Mouse (Mus musculus) induced T-regulatory cell, adult 2 months (primary cell): ENCODE data around the gene Fgfr2.
"Not testable (repeated sequence)": the region's sequence is repeated elsewhere in the genome, so short reads cannot be mapped to it uniquely, and the experiment has no call there.

ENCODE experiments used
- DNase-seq: peaks from one replicate; pipeline ENCODE4 v3.0.0-alpha.2; 2012; ENCODE audit warnings: low read depth

Gene Fgfr2

GRCm38 (mm10) chr7:131417605-131418004, 1705.5 kb downstream of the Fgfr2 start:
- no peak for DNase-seq

GRCm38 (mm10) chr7:131416742-131417141, 1706.4 kb downstream of the Fgfr2 start:
- not testable (repeated sequence) for DNase-seq

GRCm38 (mm10) chr7:131411941-131412270, 1711.2 kb downstream of the Fgfr2 start:
- DNase-seq = no peak

GRCm38 (mm10) chr7:131411221-131411940, 1711.8 kb downstream of the Fgfr2 start:
- DNase-seq = peak; percentile 15

GRCm38 (mm10) chr7:131410416-131411058, 1712.6 kb downstream of the Fgfr2 start, which contains the start of the genes Ikzf5 and Acadsb:
Ikzf5 (minus strand) TSS chr7:131410521.
Acadsb (plus strand) TSS chr7:131410601.
- peak; percentile 99 for DNase-seq

- DNase-seq = no peak
These were observed 1713.2 kb downstream of the Fgfr2 start for GRCm38 (mm10) chr7:131409988-131410385.

DNA sequence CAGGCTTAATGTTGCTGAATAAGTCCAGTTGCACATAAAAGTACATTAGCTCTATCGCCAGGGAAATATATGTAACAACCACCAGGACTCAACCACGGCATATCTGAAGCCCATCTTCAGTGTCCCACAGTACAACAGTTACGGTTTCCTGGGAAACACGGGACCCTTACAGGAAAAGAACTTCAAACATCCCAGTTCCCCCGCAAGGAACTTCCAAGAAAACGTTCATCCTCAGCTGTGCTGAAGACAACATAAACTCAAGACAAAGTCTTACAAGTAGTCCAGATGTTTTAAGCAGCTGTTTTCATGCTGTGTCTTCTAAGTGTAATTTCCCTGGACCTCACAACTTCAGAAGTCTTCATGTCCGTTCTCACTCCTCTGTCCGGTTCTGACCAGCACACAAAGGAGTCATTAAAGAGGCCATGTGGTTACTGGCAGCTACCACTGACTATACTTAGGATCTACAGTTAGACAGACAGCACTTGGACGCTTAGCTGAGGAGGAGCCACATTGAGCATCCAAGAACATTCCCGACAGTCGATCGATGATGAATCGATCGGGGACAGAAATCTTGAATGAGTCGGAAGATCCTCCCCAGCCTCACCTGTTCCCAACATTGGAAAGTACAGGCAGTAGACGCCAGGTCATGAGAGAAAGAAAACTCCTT, 1713.7 kb downstream of the Fgfr2 start:
- peak; percentile 42 for DNase-seq

GRCm38 (mm10) chr7:131391761-131392160, 1731.4 kb downstream of the Fgfr2 start:
- not testable (repeated sequence) for DNase-seq

DNA sequence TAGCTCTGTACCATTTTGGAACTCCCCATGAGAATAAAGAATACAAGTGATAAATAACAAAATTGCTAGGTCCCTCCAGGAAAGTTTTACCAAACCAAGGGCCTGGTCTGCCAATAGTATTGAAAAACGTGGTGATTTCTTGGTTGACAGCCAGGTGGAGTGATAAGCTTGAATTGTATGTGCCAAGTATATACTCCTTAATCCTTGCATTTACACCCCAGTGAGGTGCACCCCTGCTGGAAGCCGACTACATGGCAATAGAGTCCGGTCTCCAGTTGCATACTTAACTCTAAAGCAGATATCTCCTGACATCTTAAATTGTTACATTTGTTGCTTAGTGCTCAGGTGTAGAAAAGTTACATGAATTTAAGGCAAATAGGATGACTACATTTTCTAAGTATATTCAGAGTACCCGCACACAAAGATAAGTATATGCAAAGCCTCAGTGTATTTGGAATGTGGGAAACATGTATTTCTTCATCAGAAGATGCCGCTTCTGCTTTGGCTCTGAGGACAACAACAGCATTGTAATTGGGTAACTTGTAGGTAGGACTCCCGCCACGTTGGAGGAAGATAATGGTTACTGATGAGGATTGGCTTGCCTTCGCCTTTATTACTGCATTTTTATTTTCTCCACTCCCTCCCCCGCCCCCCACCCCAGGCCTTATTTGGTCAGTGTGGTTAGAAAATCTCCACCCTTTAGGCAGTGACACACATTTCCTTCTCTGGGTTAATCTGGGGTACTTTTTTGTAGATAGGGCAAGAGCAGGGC, 1751.1 kb downstream of the Fgfr2 start:
- peak; percentile 49 for DNase-seq

GRCm38 (mm10) chr7:131371470-131371860, 1751.7 kb downstream of the Fgfr2 start:
- DNase-seq = no peak

DNA sequence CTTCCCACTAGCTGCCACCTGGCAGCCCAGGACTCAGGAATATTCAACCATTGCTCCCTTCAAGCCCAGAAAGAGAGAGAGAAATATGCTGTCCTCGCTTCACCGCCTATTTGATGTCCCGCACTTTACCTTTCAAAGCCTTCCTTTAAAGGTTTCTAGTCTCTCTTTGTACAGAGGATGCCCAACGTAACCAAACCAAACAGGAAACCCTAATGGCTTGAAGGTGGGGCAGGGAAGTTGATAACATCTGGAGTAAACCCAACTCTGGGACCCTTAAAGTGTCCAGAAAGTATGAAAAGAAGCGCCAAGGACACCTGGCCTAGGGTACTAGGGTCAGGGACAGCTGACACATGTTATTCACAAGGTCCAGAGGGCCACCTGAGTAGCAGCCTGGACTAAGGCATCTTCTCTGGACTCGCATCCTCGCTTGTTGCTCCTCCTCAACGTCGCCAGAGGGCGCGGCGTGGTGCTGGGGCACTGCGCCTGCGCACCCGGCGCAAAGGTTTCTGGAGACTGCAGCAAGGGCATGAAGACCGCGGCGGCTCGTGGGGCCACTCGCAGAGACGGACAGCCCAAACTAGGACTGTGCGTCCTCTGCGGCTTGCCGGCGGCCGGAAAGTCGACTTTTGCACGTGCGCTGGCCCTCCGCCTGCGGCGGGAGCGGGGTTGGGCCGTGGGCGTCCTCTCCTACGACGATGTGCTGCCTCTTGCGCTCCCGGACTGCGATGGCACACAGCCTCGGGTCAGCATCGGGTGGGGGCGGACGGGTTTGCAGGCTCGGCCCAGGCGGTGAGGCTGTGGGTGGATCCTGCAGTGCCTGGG, 1752.3 kb downstream of the Fgfr2 start, which contains the start of gene Pstk:
TSS of gene Pstk (plus strand) at position 494 of the 822 bp plus-strand sequence.
- peak; percentile 93 for DNase-seq

- no peak for DNase-seq
These were observed 1759.0 kb downstream of the Fgfr2 start for GRCm38 (mm10) chr7:131364131-131364530.

GRCm38 (mm10) chr7:131362615-131363300, 1760.4 kb downstream of the Fgfr2 start, which contains the start of gene 2310057M21Rik:
2310057M21Rik (minus strand) TSS chr7:131362759.
- DNase-seq = peak; percentile 94

GRCm38 (mm10) chr7:131362269-131362614, 1760.9 kb downstream of the Fgfr2 start:
- DNase-seq = no peak

- no peak for DNase-seq
These were observed 1767.0 kb downstream of the Fgfr2 start for GRCm38 (mm10) chr7:131356105-131356504.

GRCm38 (mm10) chr7:131345856-131346541, 1777.2 kb downstream of the Fgfr2 start:
- no peak for DNase-seq

- no peak for DNase-seq
These were observed 1785.6 kb downstream of the Fgfr2 start for GRCm38 (mm10) chr7:131337502-131338068.

- no peak for DNase-seq
These were observed 1789.6 kb downstream of the Fgfr2 start, which contains the start of gene Fam24a for GRCm38 (mm10) chr7:131333564-131333963. Fam24a (plus strand) TSS chr7:131333864.

DNA sequence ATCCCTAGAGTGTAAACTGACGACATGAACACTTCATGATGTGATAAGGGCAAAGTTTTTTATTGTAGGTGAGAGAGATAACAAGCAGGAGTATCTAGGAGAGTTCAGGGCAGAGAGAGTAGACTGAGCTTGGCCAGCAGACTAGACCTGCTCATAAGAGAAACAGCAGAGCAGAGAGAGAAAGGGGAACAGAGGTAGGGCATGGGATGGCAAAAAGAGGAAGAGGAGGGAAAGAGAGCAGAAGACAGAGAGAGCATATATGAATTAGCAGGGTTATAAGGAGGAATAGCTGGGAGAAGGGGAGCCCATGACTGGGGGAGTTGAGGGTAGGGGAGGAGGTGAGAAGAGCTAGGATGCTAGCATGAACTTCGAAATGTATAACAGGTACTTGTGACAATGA, 1791.5 kb downstream of the Fgfr2 start:
- no peak for DNase-seq

GRCm38 (mm10) chr7:131329416-131329815, 1793.7 kb downstream of the Fgfr2 start, which contains the start of gene Fam24b:
Fam24b (minus strand) TSS chr7:131329516.
- DNase-seq = no peak
